Mouse (Mus musculus): Measurements from ENCODE around the gene Slc25a41. TPM values are rescaled to one million over a fixed set of nuclear protein-coding genes. Genes with fewer than 3 reads are reported as not detected.

Slc25a41 gene
- total RNA-seq (2023): not detected

DNA sequence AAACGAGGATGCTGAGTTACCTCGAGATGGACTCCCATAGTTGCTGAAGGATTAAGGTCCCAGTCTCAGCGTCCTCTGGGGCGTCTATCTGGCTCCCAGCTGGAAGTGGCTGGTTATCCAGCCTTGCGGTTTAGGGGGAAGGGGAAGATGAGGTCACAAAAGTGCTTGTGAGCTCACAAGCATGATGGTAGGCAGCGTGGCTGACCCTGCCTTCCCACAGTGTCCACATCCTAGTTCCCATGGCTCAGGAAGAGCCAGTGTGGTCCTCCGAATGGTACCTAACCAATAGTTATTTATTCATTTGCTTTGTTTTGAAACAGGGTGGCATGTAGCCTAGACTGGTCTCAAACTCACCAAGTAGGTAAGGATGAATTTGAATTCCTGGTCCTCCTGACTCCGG is at the start of gene Slc25a41:
Slc25a41 (minus strand) TSS at position 101 of the 400 bp plus-strand sequence.

GRCm38 (mm10) chr17:57087049-57087832 is 45.8 kb upstream of the Slc25a41 start, which contains the start of gene Tubb4a:
TSS of gene Tubb4a (minus strand) at chr17:57087782.

GRCm38 (mm10) chr17:57078336-57078735 is 36.9 kb upstream of the Slc25a41 start, which contains the start of gene Dennd1c:
TSS of gene Dennd1c (minus strand) at chr17:57078514.

DNA sequence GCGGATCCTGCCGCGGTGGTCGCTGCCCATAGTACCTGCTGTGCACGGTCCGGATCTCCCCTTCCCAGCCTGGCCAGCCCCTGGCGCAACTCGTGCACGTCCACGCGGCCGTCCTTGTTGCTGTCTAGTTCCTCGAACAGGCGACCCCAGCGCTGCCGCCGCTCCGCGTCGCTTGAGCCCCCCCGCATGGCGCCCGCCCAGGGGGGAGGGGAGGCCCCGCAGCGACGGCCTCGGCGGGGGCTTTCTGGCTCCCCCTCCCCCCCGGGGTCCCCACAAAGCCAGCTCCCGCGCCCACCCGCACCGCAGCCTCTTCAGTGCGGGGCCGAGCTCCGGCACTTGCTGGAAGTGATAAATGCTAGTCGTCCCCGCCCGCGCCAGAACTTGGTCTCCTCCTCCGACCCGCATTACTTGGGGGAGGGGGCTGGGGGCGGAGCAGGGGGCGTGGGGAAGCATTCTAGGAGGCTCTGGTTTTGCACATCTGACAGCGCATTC is 18.1 kb upstream of the Slc25a41 start, which contains the start of gene Slc25a23:
Slc25a23 (minus strand) TSS at position 378 of the 492 bp plus-strand sequence.

DNA sequence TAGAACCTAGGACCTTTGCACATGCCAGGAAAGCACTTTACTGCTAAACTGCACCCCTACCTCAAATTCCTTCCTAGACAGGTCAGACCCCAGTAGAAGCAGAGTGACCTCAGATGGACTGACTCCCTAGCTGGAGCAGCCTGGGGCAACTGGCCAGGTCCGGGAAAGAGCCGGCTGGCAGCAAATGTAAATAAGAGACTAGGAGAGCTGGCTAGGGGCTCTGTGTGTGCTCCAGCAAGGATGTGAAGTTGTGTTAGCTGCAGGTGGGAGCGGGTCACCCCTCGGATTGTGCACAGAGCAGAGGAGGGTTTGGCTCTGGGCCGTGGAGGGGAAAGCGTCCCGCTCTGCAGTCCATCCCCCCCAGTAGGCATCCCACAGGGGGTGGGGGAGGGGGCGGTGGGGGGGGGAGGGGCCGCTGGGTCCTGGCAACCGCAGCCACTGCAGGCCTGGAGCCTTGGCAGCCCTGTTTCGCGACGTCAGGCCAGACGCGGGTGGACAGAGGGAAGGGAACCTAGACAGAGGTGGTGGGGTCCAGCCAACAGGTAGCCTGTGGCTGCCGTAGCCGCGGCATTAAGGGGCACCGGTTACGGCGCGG is 17.5 kb upstream of the Slc25a41 start, which contains the start of gene Crb3:
Crb3 (plus strand) TSS at position 215 of the 595 bp plus-strand sequence.

GRCm38 (mm10) chr17:57030931-57031660 is 10.4 kb downstream of the Slc25a41 start, which contains the start of gene Khsrp:
TSS of gene Khsrp (minus strand) at chr17:57031522.

GRCm38 (mm10) chr17:57011236-57012141 is 30.0 kb downstream of the Slc25a41 start, which contains the start of the genes Gtf2f1 and Gm17949:
TSS of gene Gtf2f1 (minus strand) at chr17:57011288.
TSS of gene Gm17949 (plus strand) at chr17:57011469.

GRCm38 (mm10) chr17:56999968-57000609 is 41.4 kb downstream of the Slc25a41 start, which contains the start of gene Pspn:
TSS of gene Pspn (minus strand) at chr17:57000018.

GRCm38 (mm10) chr17:56997029-56997667 is 44.3 kb downstream of the Slc25a41 start, which contains the start of gene Alkbh7:
TSS of gene Alkbh7 (plus strand) at chr17:56997339.

GRCm38 (mm10) chr17:56990115-56990746 is 51.2 kb downstream of the Slc25a41 start, which contains the start of gene Clpp:
TSS of gene Clpp (plus strand) at chr17:56990305.

Other genes starting within 250 kb of the Slc25a41 start
- 1 to 10 TPM; 6.2 to 7.4 TPM for gene Rfx2, start 210.6 kb downstream of the Slc25a41 start, total RNA-seq (2023)
- not detected for gene Acsbg2, start 167.2 kb downstream of the Slc25a41 start, total RNA-seq (2023)
- under 1 TPM in 1 of 2 experiments, not detected in 1; 0.13 TPM for gene 1700061G19Rik, start 166.2 kb downstream of the Slc25a41 start, total RNA-seq (2023)
- 10 to 100 TPM; 17.7 to 18.9 TPM for gene Mllt1, start 106.2 kb downstream of the Slc25a41 start, total RNA-seq (2023)
- gene Acer1, start 59.5 kb downstream of the Slc25a41 start, total RNA-seq (2023): not detected
- 10 to 100 TPM in 1 of 2 experiments, 1 to 10 TPM in 1; 9.5 to 11.6 TPM for gene Clpp, start 51.3 kb downstream of the Slc25a41 start, total RNA-seq (2023)
- gene Alkbh7, start 44.3 kb downstream of the Slc25a41 start, total RNA-seq (2023): 10 to 100 TPM in 1 of 2 experiments, 1 to 10 TPM in 1; 5.6 to 10.1 TPM
- 1 to 10 TPM in 1 of 2 experiments, not detected in 1; 2.3 TPM for gene Pspn, start 41.6 kb downstream of the Slc25a41 start, total RNA-seq (2023)
- 10 to 100 TPM; 48.4 to 52.2 TPM for gene Gtf2f1, start 30.4 kb downstream of the Slc25a41 start, total RNA-seq (2023)
- under 1 TPM; 0.31 to 0.33 TPM for gene Gm17949, start 30.2 kb downstream of the Slc25a41 start, total RNA-seq (2023)
- 10 to 100 TPM; 95.8 to 99.2 TPM for gene Khsrp, start 10.1 kb downstream of the Slc25a41 start, total RNA-seq (2023)
- gene Crb3, start 17.5 kb upstream of the Slc25a41 start, total RNA-seq (2023): under 1 TPM in 1 of 2 experiments, not detected in 1; 0.64 TPM
- 1 to 10 TPM; 2.1 to 3.4 TPM for gene Slc25a23, start 18.2 kb upstream of the Slc25a41 start, total RNA-seq (2023)
- gene Dennd1c, start 36.9 kb upstream of the Slc25a41 start, total RNA-seq (2023): 100 to 1,000 TPM; 190 to 192 TPM
- gene Tubb4a, start 46.1 kb upstream of the Slc25a41 start, total RNA-seq (2023): under 1 TPM in 1 of 2 experiments, not detected in 1; 0.16 TPM
- 1 to 10 TPM; 2.6 to 3.0 TPM for gene Tnfsf9, start 63.7 kb upstream of the Slc25a41 start, total RNA-seq (2023)
- gene Cd70, start 108.1 kb upstream of the Slc25a41 start, total RNA-seq (2023): not detected
- gene Tnfsf14, start 152.5 kb upstream of the Slc25a41 start, total RNA-seq (2023): 10 to 100 TPM; 33.6 to 34.9 TPM
- gene C3, start 186.5 kb upstream of the Slc25a41 start, total RNA-seq (2023): 100 to 1,000 TPM; 489 to 508 TPM
- 10 to 100 TPM; 52.0 to 56.1 TPM for gene Gpr108, start 206.8 kb upstream of the Slc25a41 start, total RNA-seq (2023)
- 1 to 10 TPM; 3.7 to 5.0 TPM for gene Trip10, start 207.8 kb upstream of the Slc25a41 start, total RNA-seq (2023)
- gene Vav1, start 237.4 kb upstream of the Slc25a41 start, total RNA-seq (2023): 100 to 1,000 TPM; 162 to 170 TPM